Comparison of ENCODE assay signal across 1 mouse cellular context in genomic region chr8:105866364-105867029, GRCm38 (mm10).
TF ChIP-seq lines count a peak whose summit lies in the region.

No protein-coding gene starts in this region.

TF ChIP-seq in MEL, 35 proteins besides CTCF, POLR2A, EP300 and RAD21 (continued from another document):
- TF ChIP-seq TCF12 (IDR thresholded peaks at IDR 0.05; ENCODE audit: low read depth, low read length) = 0 out of 2 replicates have a peak, but pooled peaks have one; percentile 14
- TF ChIP-seq USF1 (IDR thresholded peaks at IDR 0.05; ENCODE audit: low read depth, low read length) = no peak
- 0 out of 2 replicates have a peak, but pooled peaks have one; percentile 12 for TF ChIP-seq GATA1 (IDR thresholded peaks at IDR 0.05; ENCODE audit: low read depth, low read length)
- peak; percentile 68; the same call in 1 of the 2 replicates for TF ChIP-seq ETS1 (IDR thresholded peaks at IDR 0.05; ENCODE audit: low read depth, low read length)
- TF ChIP-seq HCFC1 (IDR thresholded peaks at IDR 0.05; ENCODE audit: low read depth, low read length) = no peak
- TF ChIP-seq TAL1 (IDR thresholded peaks at IDR 0.05; ENCODE audit: low read length) = peak; percentile 47
- TF ChIP-seq ZNF384 (IDR thresholded peaks at IDR 0.05; ENCODE audit: low read depth, low read length) = no peak
- no peak for TF ChIP-seq NELFE (IDR thresholded peaks at IDR 0.05; ENCODE audit: low read depth, low read length)
